Mouse (Mus musculus) MEL (cell line): ENCODE results near the gene Fam171a2. TPM values are rescaled to one million over a fixed set of nuclear protein-coding genes. Genes with fewer than 3 reads are reported as not detected.

Experiments
- DNase-seq: peaks from one replicate; pipeline ENCODE4 v3.0.0; 2011; ENCODE audit warnings: low read depth, low spot score
- H3K27ac ChIP-seq: 2 replicates; pipeline ENCODE4 v1.5.1; 2012; ENCODE audit warnings: low read depth, mild to moderate bottlenecking, control low read depth, low read length, moderate library complexity; ENCODE audit not compliant: control insufficient read depth
- H3K27me3 ChIP-seq, 2 experiments: fragments of 150-350 bp in 1 of 2; sonication (generic) in 1 of 2; 2 replicates each; pipeline ENCODE4 v1.6.1; 2012; ENCODE audit warnings: low read length in 2 of 2, mild to moderate bottlenecking in 2 of 2, improper control_type of control experiment in 1 of 2, moderate library complexity in 1 of 2; ENCODE audit not compliant: insufficient read depth in 2 of 2, control insufficient read depth in 1 of 2
- H3K36me3 ChIP-seq, 2 experiments: 2 replicates each; pipeline ENCODE4 v1.6.1; 2012 to 2014; ENCODE audit warnings: low read length in 2 of 2, improper control_type of control experiment in 1 of 2, inconsistent platforms in 1 of 2, mild to moderate bottlenecking in 1 of 2; ENCODE audit not compliant: insufficient read depth in 2 of 2, control insufficient read depth in 1 of 2
- H3K4me1 ChIP-seq, 2 experiments: fragments of 150-350 bp in 1 of 2; sonication (generic) in 1 of 2; 2 replicates each; pipeline ENCODE4 v1.6.1; 2012; ENCODE audit warnings: low read length in 2 of 2, improper control_type of control experiment in 1 of 2, mild to moderate bottlenecking in 1 of 2; ENCODE audit not compliant: insufficient read depth in 2 of 2, control insufficient read depth in 1 of 2
- H3K4me3 ChIP-seq, 2 experiments: fragments of 150-350 bp in 1 of 2; sonication (generic) in 1 of 2; 2 replicates each; pipeline ENCODE4 v1.5.1; 2012; ENCODE audit warnings: low read depth in 2 of 2, low read length in 2 of 2, mild to moderate bottlenecking in 2 of 2, moderate library complexity in 2 of 2, control low read depth in 1 of 2, improper control_type of control experiment in 1 of 2; ENCODE audit not compliant: control insufficient read depth in 1 of 2, insufficient read depth in 1 of 2
- H3K79me2 ChIP-seq: 2 replicates; pipeline ENCODE4 v1.6.1; 2012; ENCODE audit warnings: mild to moderate bottlenecking, low read length, moderate library complexity; ENCODE audit not compliant: control insufficient read depth, poor library complexity, insufficient read depth
- H3K9ac ChIP-seq: 2 replicates; pipeline ENCODE4 v1.6.1; 2012; ENCODE audit warnings: low read depth, mild to moderate bottlenecking, control low read depth, low read length, moderate library complexity; ENCODE audit not compliant: control insufficient read depth, poor library complexity, severe bottlenecking
- H3K9me3 ChIP-seq: fragments of 150-350 bp; sonication (generic); replicated peaks from 2 replicates; pipeline ENCODE4 v1.6.1; 2012; ENCODE audit warnings: mild to moderate bottlenecking, low read length, improper control_type of control experiment, moderate library complexity; ENCODE audit not compliant: insufficient read depth
- BHLHE40 ChIP-seq: IDR thresholded peaks from 2 replicates; pipeline ENCODE4 v1.6.1; 2012; ENCODE audit warnings: low read depth, mild to moderate bottlenecking, inconsistent platforms, low read length, improper control_type of control experiment, borderline replicate concordance
- CHD1 ChIP-seq: IDR thresholded peaks from 2 replicates; pipeline ENCODE4 v1.6.1; 2012; ENCODE audit warnings: low read depth, mild to moderate bottlenecking, inconsistent platforms, low read length, improper control_type of control experiment
- CHD2 ChIP-seq: IDR thresholded peaks from 2 replicates; pipeline ENCODE4 v1.6.1; 2011; ENCODE audit warnings: low read length, improper control_type of control experiment
- CTCF ChIP-seq, 3 experiments: IDR thresholded peaks in 2 of 3; conservative IDR thresholded peaks in 1 of 3; 2 replicates each; pipeline ENCODE4 v1.5.1; 2011 to 2012; ENCODE audit warnings: low read length in 3 of 3, low read depth in 2 of 3, mild to moderate bottlenecking in 2 of 3, improper control_type of control experiment in 1 of 3, inconsistent platforms in 1 of 3, mixed read lengths in 1 of 3, moderate library complexity in 1 of 3; ENCODE audit not compliant: control insufficient read depth in 1 of 3, insufficient read depth in 1 of 3, poor library complexity in 1 of 3, severe bottlenecking in 1 of 3
- E2F4 ChIP-seq: IDR thresholded peaks from 2 replicates; pipeline ENCODE4 v1.6.1; 2011; ENCODE audit warnings: low read depth, low read length, improper control_type of control experiment, borderline replicate concordance
- ELF1 ChIP-seq: IDR thresholded peaks from 2 replicates; pipeline ENCODE4 v1.6.1; 2014; ENCODE audit warnings: low read depth, mild to moderate bottlenecking, inconsistent platforms, low read length, improper control_type of control experiment, moderate library complexity
- EP300 ChIP-seq, 2 experiments: IDR thresholded peaks; 2 replicates each; pipeline ENCODE4 v1.6.1; 2011; ENCODE audit warnings: improper control_type of control experiment in 2 of 2, low read length in 2 of 2, low read depth in 1 of 2, mild to moderate bottlenecking in 1 of 2
- JUND ChIP-seq: IDR thresholded peaks from 2 replicates; pipeline ENCODE4 v1.6.1; 2011; ENCODE audit warnings: low read depth, mild to moderate bottlenecking, improper control_type of control experiment, low read length
- KAT2A ChIP-seq: conservative IDR thresholded peaks from 2 replicates; pipeline ENCODE4 v1.6.1; 2012; ENCODE audit warnings: low read depth, low read length, improper control_type of control experiment, inconsistent platforms
- MAFK ChIP-seq: IDR thresholded peaks from 2 replicates; pipeline ENCODE4 v1.6.1; 2011; ENCODE audit warnings: low read depth, mild to moderate bottlenecking, low read length, improper control_type of control experiment, borderline replicate concordance
- MAX ChIP-seq: IDR thresholded peaks from 2 replicates; pipeline ENCODE4 v1.6.1; 2011; ENCODE audit warnings: low read length, improper control_type of control experiment
- MEF2A ChIP-seq: IDR thresholded peaks from 2 replicates; pipeline ENCODE4 v1.6.1; 2014; ENCODE audit warnings: low read depth, mild to moderate bottlenecking, inconsistent platforms, low read length, improper control_type of control experiment; ENCODE audit not compliant: poor library complexity, insufficient replicate concordance, severe bottlenecking; ENCODE audit errors: extremely low read depth
- MXI1 ChIP-seq: IDR thresholded peaks from 2 replicates; pipeline ENCODE4 v1.6.1; 2011; ENCODE audit warnings: mild to moderate bottlenecking, low read depth, low read length, improper control_type of control experiment
- MYB ChIP-seq: IDR thresholded peaks from 2 replicates; pipeline ENCODE4 v1.6.1; 2011; ENCODE audit warnings: mild to moderate bottlenecking, low read depth, low read length, improper control_type of control experiment
- POLR2AphosphoS2 ChIP-seq: IDR thresholded peaks from 2 replicates; pipeline ENCODE4 v1.6.1; 2011; ENCODE audit warnings: low read length, improper control_type of control experiment
- POLR2AphosphoS5 ChIP-seq: IDR thresholded peaks from 2 replicates; pipeline ENCODE4 v1.6.1; 2012; ENCODE audit warnings: low read depth, borderline replicate concordance, mild to moderate bottlenecking, inconsistent platforms, low read length, moderate library complexity, mixed read lengths
- RAD21 ChIP-seq: IDR thresholded peaks from 2 replicates; pipeline ENCODE4 v1.6.1; 2011; ENCODE audit warnings: mild to moderate bottlenecking, low read depth, low read length, improper control_type of control experiment
- TCF12 ChIP-seq: IDR thresholded peaks from 2 replicates; pipeline ENCODE4 v1.6.1; 2014; ENCODE audit warnings: low read depth, mild to moderate bottlenecking, inconsistent platforms, low read length, improper control_type of control experiment, moderate library complexity
- USF1 ChIP-seq: IDR thresholded peaks from 2 replicates; pipeline ENCODE4 v1.6.1; 2014; ENCODE audit warnings: low read depth, mild to moderate bottlenecking, inconsistent platforms, low read length, improper control_type of control experiment, moderate library complexity
- USF2 ChIP-seq, 2 experiments: IDR thresholded peaks; 2 replicates each; pipeline ENCODE4 v1.6.1; 2011 to 2012; ENCODE audit warnings: improper control_type of control experiment in 2 of 2, low read length in 2 of 2, borderline replicate concordance in 1 of 2, inconsistent platforms in 1 of 2, low read depth in 1 of 2, mild to moderate bottlenecking in 1 of 2; ENCODE audit not compliant: insufficient read depth in 1 of 2
- ZC3H11A ChIP-seq: IDR thresholded peaks from 2 replicates; pipeline ENCODE4 v1.6.1; 2012; ENCODE audit warnings: low read depth, mild to moderate bottlenecking, inconsistent platforms, low read length, improper control_type of control experiment
- ZKSCAN1 ChIP-seq: IDR thresholded peaks from 2 replicates; pipeline ENCODE4 v1.6.1; 2012; ENCODE audit warnings: low read depth, mild to moderate bottlenecking, inconsistent platforms, low read length, improper control_type of control experiment, moderate library complexity
- ZMIZ1 ChIP-seq: IDR thresholded peaks from 2 replicates; pipeline ENCODE4 v1.6.1; 2012; ENCODE audit warnings: low read depth, mild to moderate bottlenecking, inconsistent platforms, low read length, improper control_type of control experiment, moderate library complexity
- ZNF384 ChIP-seq: IDR thresholded peaks from 2 replicates; pipeline ENCODE4 v1.6.1; 2012; ENCODE audit warnings: low read depth, mild to moderate bottlenecking, inconsistent platforms, low read length, improper control_type of control experiment
- polyA plus RNA-seq, 2 experiments: library from polyadenylated mRNA; stranded (reverse) in 1 of 2; unstranded in 1 of 2; fragments of >175 nt in 1 of 2; fragments of >200 nt in 1 of 2; gene quantifications; 2 replicates each; pipeline versions ENCODE4 v1.2.1 to v1.2.4; 2012; ENCODE audit warnings: low replicate concordance in 2 of 2, low read depth in 1 of 2; ENCODE audit not compliant: insufficient read length in 2 of 2, insufficient read depth in 1 of 2, missing spikeins in 1 of 2
- total RNA-seq: library from RNA; depleted of rRNA; stranded (reverse); fragments of 300-350 nt; gene quantifications from 2 replicates; pipeline ENCODE4 v1.2.3, GENCODE M21; 2012

Gene Fam171a2
- total and polyA plus RNA-seq, 3 experiments, result 2.0 to 8.8 TPM; not detected in 1

DNA sequence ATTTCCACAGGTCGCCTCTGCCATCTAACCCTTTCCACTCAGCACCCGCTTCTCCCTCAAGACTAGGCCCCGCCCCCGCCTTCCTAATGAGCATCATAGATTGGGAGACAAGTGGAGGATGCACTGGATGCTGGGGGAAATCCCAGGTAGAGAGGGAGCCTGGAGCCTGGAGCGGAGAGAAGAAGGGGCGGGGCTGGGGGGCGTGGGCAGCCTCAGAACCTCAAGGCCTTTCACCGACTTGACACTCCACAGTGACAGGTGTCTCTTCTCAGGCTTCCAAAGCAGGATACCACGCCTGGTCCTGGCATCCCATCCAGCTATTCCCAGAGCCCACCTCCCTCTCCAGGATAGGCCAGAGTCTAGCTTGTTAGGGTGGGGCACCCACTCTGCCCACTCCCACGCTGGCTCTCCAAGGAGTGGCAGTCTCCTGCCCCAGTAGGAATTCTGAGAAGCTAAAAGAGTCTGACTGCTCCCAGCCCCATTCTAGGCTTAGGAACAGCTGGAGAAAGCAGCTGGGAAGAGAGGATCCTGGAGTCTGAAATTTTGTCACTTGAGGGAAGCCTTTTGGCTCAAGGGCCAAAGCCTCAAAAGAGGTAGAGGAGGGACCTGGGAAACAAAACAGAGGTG lies 2.1 kb downstream of the Fam171a2 start:
- H3K79me2 ChIP-seq, result peaks cover 5% of the 10 kb centered on the region; the same call in 1 of the 2 replicates
- H3K4me3 ChIP-seq, result no peak overlapping the region
- no peak for DNase-seq
- peaks cover 4 to 21% of the 10 kb centered on the region in 2 experiments for H3K4me1 ChIP-seq
- TF ChIP-seq MYB (no peak), MEF2A (no peak), EP300 (IDR thresholded peaks at IDR 0.05; ENCODE audit: low read depth in 1 of 2, low read length in 2 of 2) (no peak), CHD1 (no peak), MAX (no peak), RAD21 (no peak), TCF12 (no peak), ZNF384 (no peak), ZMIZ1 (no peak), POLR2AphosphoS2 (no peak), ELF1 (no peak), USF2 (IDR thresholded peaks at IDR 0.05; ENCODE audit: borderline replicate concordance in 1 of 2, insufficient read depth in 1 of 2, low read depth in 1 of 2, low read length in 2 of 2) (no peak), E2F4 (no peak), KAT2A (no peak), CTCF (IDR thresholded peaks at IDR 0.05 in 2 of 3, conservative IDR thresholded peaks at IDR 0.05 in 1 of 3; ENCODE audit: control insufficient read depth in 1 of 3, insufficient read depth in 1 of 3, low read depth in 2 of 3, low read length in 3 of 3, poor library complexity in 1 of 3, severe bottlenecking in 1 of 3) (no peak), ZC3H11A (no peak), POLR2AphosphoS5 (no peak), ZKSCAN1 (no peak), CHD2 (no peak)
- peaks cover 0 to 5% of the 10 kb centered on the region in 2 experiments; a peak in 2 of 4 replicates for H3K36me3 ChIP-seq
- H3K27ac ChIP-seq, result no peak overlapping the region
- peaks cover 5 to 9% of the 10 kb centered on the region in 2 experiments; a peak in 3 of 4 replicates for H3K27me3 ChIP-seq
- H3K9me3 ChIP-seq, result no peaks in the 10 kb centered on the region
- no peak overlapping the region for H3K9ac ChIP-seq

DNA sequence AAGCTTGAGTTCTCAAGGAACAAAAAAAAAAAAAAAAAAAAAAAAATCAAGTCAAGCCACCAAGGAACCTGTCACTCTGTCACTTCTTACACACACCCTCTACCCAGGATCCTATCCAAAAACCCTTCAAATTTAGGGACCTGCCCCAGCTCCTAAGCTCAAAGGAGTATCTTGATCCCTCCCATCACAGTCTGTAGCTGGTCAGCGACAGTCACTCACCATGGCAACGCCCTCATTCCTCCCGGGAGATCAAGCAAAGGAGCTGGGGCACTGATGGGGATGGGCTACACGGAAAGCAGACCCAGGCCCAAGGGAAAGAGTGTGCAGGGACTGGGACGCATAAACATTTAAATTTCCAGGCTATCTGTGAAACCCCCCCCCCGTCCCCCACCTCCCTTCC lies 2.7 kb downstream of the Fam171a2 start:
- peaks cover 5 to 7% of the 10 kb centered on the region in 2 experiments; a peak in 3 of 4 replicates for H3K27me3 ChIP-seq
- H3K9ac ChIP-seq, result no peak overlapping the region
- DNase-seq, result no peak
- H3K9me3 ChIP-seq, result no peaks in the 10 kb centered on the region
- H3K27ac ChIP-seq, result no peak overlapping the region
- TF ChIP-seq JUND, result no peak
- TF ChIP-seq MXI1, result no peak
- TF ChIP-seq MAX, result no peak
- TF ChIP-seq CHD1, result no peak
- TF ChIP-seq BHLHE40, result no peak
- TF ChIP-seq MAFK, result no peak
- TF ChIP-seq USF1, result no peak
- no peak overlapping the region for H3K4me3 ChIP-seq
- peaks cover 5% of the 10 kb centered on the region; the same call in 1 of the 2 replicates for H3K79me2 ChIP-seq
- peaks cover 0 to 5% of the 10 kb centered on the region in 2 experiments; a peak in 2 of 4 replicates for H3K36me3 ChIP-seq
- H3K4me1 ChIP-seq, result peaks cover 4 to 21% of the 10 kb centered on the region in 2 experiments
